Mouse (Mus musculus): ENCODE data around the gene Hist1h3d. TPM values are rescaled to one million over a fixed set of nuclear protein-coding genes. Genes with fewer than 3 reads are reported as not detected.
A peak's percentile ranks its signal among the peaks of the same experiment; 100 is the strongest.
"Not testable (repeated sequence)": the region's sequence is repeated elsewhere in the genome, so short reads cannot be mapped to it uniquely, and the experiment has no call there.

Hist1h3d gene
- polyA plus RNA-seq, 1 experiment from 2014 or later: 9.4 TPM

- Histone ChIP-seq H3K27ac (peak overlapping the region; percentile 99), H3K9ac (0 out of 2 replicates have a peak overlapping the region, but pooled peaks have one; percentile 8), H3K36me3 (no peaks in the 10 kb centered on the region), H3K9me3 (no peaks in the 10 kb centered on the region), H3K27me3 (no peaks in the 10 kb centered on the region), H3K4me3 (0 out of 2 replicates have a peak overlapping the region, but pooled peaks have one; percentile 4), H3K4me2 (peak overlapping the region; percentile 87), H3K4me1 (peaks cover 13% of the 10 kb centered on the region)
- 58% methylated on average over 3 of the region's 3 CpGs for WGBS
- ATAC-seq (ENCODE audit: borderline replicate concordance, extremely low read depth, low FRiP score, low TSS enrichment): no peak
Observed at GRCm38 (mm10) chr13:23556906-23557305, 18.7 kb upstream of the Hist1h3d start.

DNA sequence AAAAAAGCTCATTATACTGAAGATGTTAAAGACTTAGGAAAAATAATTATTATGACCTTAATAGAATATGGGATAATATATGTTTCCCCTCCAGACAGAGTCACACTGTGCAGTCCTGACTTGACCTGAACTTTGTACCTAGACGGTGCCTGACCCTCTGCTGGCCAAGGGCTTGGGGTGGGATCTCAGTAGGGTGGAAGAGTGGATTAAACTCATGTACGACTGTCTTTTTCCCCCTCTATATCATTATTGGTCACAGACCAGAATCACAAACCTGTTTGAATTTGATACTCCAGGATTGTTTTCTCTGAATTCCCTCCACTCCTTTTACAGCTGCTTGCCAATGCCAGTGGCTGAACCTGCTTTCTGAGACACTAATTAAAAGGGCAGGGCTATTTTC lies 14.9 kb upstream of the Hist1h3d start:
- H3K9me3 ChIP-seq; H3K27me3 ChIP-seq; H3K9ac ChIP-seq; ATAC-seq (ENCODE audit: borderline replicate concordance, extremely low read depth, low FRiP score, low TSS enrichment); H3K36me3 ChIP-seq: not testable (repeated sequence)
- peaks cover 10% of the 10 kb centered on the region; the same call in 1 of the 2 replicates for H3K4me1 ChIP-seq
- 10% methylated on average over 2 of the region's 2 CpGs for WGBS
- peak overlapping the region; percentile 10; the same call in 1 of the 2 replicates for H3K4me3 ChIP-seq
- peak overlapping the region; percentile 57; the same call in 1 of the 2 replicates for H3K27ac ChIP-seq
- peak overlapping the region; percentile 39 for H3K4me2 ChIP-seq

DNA sequence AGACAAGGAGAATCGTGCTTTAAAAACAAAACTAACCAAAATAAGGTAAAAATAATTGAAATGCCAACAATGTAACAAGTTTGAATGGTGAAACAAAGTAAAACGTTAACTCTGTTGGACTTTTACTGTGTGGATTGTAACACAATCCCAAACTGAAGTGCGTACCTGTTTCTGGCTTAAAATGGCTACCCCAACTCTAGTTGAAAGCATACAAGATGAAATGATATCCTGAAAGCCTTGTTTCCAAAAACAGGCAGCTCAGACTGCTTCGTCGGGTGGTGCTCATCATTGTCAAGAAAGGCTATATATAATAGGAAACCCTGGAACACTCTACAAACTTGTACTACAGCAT lies 14.1 kb upstream of the Hist1h3d start:
- peak overlapping the region; percentile 47; the same call in 1 of the 2 replicates for H3K9ac ChIP-seq
- not testable (repeated sequence) for ATAC-seq (ENCODE audit: borderline replicate concordance, extremely low read depth, low FRiP score, low TSS enrichment)

DNA sequence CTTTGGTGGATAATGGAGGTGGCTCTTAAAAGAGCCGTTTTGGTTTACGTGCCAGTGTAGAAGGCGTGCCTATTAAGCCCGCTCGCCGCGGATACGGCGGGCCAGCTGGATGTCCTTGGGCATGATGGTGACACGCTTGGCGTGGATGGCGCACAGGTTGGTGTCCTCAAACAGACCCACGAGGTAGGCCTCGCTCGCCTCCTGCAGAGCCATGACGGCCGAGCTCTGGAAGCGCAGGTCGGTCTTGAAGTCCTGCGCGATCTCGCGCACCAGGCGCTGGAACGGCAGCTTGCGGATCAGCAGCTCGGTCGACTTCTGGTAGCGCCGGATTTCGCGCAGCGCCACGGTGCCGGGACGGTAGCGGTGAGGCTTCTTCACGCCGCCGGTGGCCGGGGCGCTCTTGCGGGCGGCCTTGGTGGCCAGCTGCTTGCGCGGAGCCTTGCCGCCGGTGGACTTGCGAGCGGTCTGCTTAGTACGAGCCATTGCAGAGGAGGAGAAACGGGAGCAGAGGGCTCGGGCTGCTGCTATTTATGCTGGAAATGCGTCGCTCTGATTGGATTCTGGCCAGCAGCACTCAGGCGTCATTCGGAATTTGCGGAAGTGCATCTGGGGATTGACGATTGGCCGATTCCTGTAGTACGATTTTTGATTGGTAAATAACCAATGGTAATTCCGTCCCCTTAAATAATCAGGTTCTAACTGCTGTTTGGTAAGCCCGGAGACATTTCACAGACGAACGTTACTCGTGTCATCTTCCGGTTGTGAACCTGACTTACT lies 13.5 kb upstream of the Hist1h3d start, which contains the start of gene Hist1h3e:
Gene Hist1h3e, minus strand, starts transcription at position 487 of the 777 bp plus-strand sequence.
- H3K4me2 ChIP-seq: peak within 1 kb of the TSS; percentile 71
- peak; percentile 92 for ATAC-seq (ENCODE audit: borderline replicate concordance, extremely low read depth, low FRiP score, low TSS enrichment)
- H3K27me3 ChIP-seq, H3K36me3 ChIP-seq, H3K9me3 ChIP-seq, H3K4me1 ChIP-seq: not testable (repeated sequence)
- under 1% methylated on average over 56 of the region's 67 CpGs for WGBS
- peak within 1 kb of the TSS; percentile 98 for H3K27ac ChIP-seq
- H3K9ac ChIP-seq: peak within 1 kb of the TSS; percentile 47
- H3K4me3 ChIP-seq: peak within 1 kb of the TSS; percentile 43

More for the DNA sequence above, 14.1 kb upstream of the Hist1h3d start:
- H3K36me3 ChIP-seq, H3K27me3 ChIP-seq, H3K9me3 ChIP-seq: not testable (repeated sequence)
- peak overlapping the region; percentile 98 for H3K27ac ChIP-seq
- peak overlapping the region; percentile 71 for H3K4me2 ChIP-seq
- WGBS: 0% methylated on average over 2 of the region's 5 CpGs
- H3K4me3 ChIP-seq: peak overlapping the region; percentile 43
- peaks cover 10% of the 10 kb centered on the region; the same call in 1 of the 2 replicates for H3K4me1 ChIP-seq

DNA sequence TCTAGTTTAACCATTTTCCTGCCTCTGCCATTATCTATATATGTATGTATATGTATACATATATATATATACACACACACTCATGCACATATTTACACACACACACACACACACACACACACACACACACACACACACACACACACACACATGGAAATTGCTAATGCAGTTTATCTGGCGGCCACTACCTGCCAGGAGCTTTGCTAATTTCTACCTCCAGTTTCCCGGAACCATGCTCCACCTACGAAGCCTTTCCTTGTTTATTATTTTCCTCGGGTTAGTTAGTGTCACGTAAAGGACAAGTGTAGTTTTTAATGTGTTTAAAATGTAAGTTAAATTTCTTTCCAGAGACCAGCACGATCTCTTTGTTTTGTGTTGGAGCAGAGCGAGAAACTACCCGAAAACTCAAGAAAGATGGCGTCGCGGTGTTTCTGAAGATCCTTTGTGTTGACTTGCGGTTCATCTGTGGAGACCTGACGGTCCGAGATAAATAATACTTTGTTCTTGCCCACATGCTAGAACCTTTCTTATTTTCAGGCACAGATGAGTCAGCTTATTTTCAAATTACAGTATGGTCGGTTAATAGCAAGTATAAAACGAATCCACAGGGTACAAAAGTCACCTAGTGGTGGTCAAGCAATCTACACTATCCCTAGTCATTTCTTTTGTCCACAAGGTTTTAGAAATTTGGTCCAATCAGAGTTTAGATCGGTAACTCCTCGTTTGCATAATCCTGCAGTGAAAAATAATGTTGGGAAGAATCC lies 12.7 kb upstream of the Hist1h3d start:
- ATAC-seq (ENCODE audit: borderline replicate concordance, extremely low read depth, low FRiP score, low TSS enrichment): peak; percentile 66; the same call in 1 of the 2 replicates
- WGBS: 3% methylated on average over 18 of the region's 18 CpGs
- peak overlapping the region; percentile 39 for H3K9ac ChIP-seq
- H3K4me3 ChIP-seq: peak overlapping the region; percentile 43
- H3K4me2 ChIP-seq: peak overlapping the region; percentile 71
- no peaks in the 10 kb centered on the region for H3K9me3 ChIP-seq
- peak overlapping the region; percentile 98 for H3K27ac ChIP-seq
- no peaks in the 10 kb centered on the region for H3K27me3 ChIP-seq
- H3K4me1 ChIP-seq: peaks cover 7% of the 10 kb centered on the region; the same call in 1 of the 2 replicates
- no peaks in the 10 kb centered on the region for H3K36me3 ChIP-seq

- Histone ChIP-seq H3K9me3 (no peaks in the 10 kb centered on the region), H3K9ac (no peak overlapping the region), H3K27ac (peak overlapping the region; percentile 98), H3K4me1 (peaks cover 7% of the 10 kb centered on the region; the same call in 1 of the 2 replicates), H3K4me3 (no peak overlapping the region), H3K27me3 (no peaks in the 10 kb centered on the region), H3K4me2 (no peak overlapping the region), H3K36me3 (no peaks in the 10 kb centered on the region)
- 69% methylated on average over 2 of the region's 2 CpGs for WGBS
- no peak for ATAC-seq (ENCODE audit: borderline replicate concordance, extremely low read depth, low FRiP score, low TSS enrichment)
Observed at GRCm38 (mm10) chr13:23564482-23564881, 11.1 kb upstream of the Hist1h3d start.

DNA sequence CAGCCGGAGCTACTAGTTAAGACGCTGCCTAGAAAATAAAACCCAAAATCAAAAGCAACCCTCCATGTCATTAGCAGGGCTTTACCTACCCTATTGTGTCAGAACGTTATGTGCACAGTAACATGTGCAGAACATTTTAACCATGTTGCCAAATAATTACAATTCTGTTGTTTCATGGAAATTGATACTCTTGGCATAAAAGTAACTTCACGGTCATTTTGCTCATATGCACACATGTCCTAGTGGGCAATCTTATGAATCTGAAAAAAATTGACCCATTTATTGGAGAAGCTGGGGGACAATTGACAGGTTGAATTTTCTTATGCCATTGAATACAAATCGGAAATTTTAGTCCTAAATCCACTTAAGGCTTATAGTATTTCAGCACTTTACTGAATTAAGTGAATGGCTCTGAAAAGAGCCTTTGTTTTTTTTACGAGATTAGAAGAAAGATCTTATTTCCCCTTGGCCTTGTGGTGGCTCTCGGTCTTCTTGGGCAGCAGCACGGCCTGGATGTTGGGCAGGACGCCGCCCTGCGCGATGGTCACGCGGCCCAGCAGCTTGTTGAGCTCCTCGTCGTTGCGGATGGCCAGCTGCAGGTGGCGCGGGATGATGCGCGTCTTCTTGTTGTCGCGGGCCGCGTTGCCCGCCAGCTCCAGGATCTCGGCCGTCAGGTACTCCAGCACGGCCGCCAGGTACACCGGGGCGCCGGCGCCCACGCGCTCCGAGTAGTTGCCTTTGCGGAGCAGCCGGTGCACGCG lies 5.1 kb upstream of the Hist1h3d start:
- not testable (repeated sequence) for H3K4me1 ChIP-seq; H3K36me3 ChIP-seq; H3K9me3 ChIP-seq; ATAC-seq (ENCODE audit: borderline replicate concordance, extremely low read depth, low FRiP score, low TSS enrichment); H3K27me3 ChIP-seq
- peak overlapping the region; percentile 42 for H3K9ac ChIP-seq
- H3K4me3 ChIP-seq: peak overlapping the region; percentile 37
- under 1% methylated on average over 27 of the region's 41 CpGs for WGBS
- peak overlapping the region; percentile 98 for H3K27ac ChIP-seq
- H3K4me2 ChIP-seq: peak overlapping the region; percentile 57

- 0% methylated on average over 18 of the region's 18 CpGs for WGBS
- H3K9me3 ChIP-seq: no peaks in the 10 kb centered on the region
- ATAC-seq (ENCODE audit: borderline replicate concordance, extremely low read depth, low FRiP score, low TSS enrichment): peak; percentile 90
Observed at GRCm38 (mm10) chr13:23571022-23571503, 4.5 kb upstream of the Hist1h3d start, which contains the start of the genes Hist1h2ae and Hist1h2bg. Gene Hist1h2ae (minus strand): TSS chr13:23571220. Gene Hist1h2bg (plus strand): TSS chr13:23571396.

DNA sequence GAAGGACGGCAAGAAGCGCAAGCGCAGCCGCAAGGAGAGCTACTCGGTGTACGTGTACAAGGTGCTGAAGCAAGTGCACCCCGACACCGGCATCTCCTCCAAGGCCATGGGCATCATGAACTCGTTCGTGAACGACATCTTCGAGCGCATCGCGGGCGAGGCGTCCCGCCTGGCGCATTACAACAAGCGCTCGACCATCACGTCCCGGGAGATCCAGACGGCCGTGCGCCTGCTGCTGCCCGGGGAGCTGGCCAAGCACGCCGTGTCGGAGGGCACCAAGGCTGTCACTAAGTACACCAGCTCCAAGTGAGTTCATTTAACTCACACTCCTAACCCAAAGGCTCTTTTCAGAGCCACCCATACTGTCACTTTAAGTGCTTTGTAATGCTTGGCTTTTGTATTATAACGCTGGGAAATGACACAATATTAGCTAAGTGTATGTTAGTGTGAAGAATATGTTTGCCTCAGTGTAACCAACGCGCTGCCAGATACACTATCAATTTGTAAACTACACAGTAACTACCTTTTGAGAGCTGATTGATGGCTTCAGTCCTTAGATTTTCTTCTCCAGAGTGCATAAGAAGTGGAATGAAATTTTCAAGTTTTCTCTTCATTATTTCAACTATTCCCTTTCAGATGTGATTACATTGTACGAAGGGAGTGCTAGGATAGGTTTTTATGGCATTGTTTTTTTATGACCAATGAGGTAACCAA lies 3.9 kb upstream of the Hist1h3d start:
- Histone ChIP-seq H3K4me3 (peak overlapping the region; percentile 47), H3K4me2 (peak overlapping the region; percentile 67), H3K9ac (peak overlapping the region; percentile 63), H3K27ac (peak overlapping the region; percentile 98)
- not testable (repeated sequence) for H3K27me3 ChIP-seq; H3K4me1 ChIP-seq; H3K9me3 ChIP-seq; ATAC-seq (ENCODE audit: borderline replicate concordance, extremely low read depth, low FRiP score, low TSS enrichment); H3K36me3 ChIP-seq
- WGBS: 0% methylated on average over 17 of the region's 34 CpGs

More at GRCm38 (mm10) chr13:23571022-23571503, 4.5 kb upstream of the Hist1h3d start, which contains the start of the genes Hist1h2ae and Hist1h2bg:
- Histone ChIP-seq H3K4me3 (peak within 1 kb of the TSS; percentile 47), H3K27me3 (no peaks in the 10 kb centered on the region), H3K9ac (peak within 1 kb of the TSS; percentile 63), H3K27ac (peak within 1 kb of the TSS; percentile 98), H3K4me1 (peaks cover 4% of the 10 kb centered on the region; the same call in 1 of the 2 replicates), H3K36me3 (no peaks in the 10 kb centered on the region), H3K4me2 (peak within 1 kb of the TSS; percentile 67)

GRCm38 (mm10) chr13:23572218-23573033 lies 3.1 kb upstream of the Hist1h3d start:
- WGBS: 12% methylated on average over 2 of the region's 2 CpGs
- H3K27me3 ChIP-seq: no peaks in the 10 kb centered on the region
- peak overlapping the region; percentile 67 for H3K4me2 ChIP-seq
- H3K9me3 ChIP-seq: no peaks in the 10 kb centered on the region
- no peak for ATAC-seq (ENCODE audit: borderline replicate concordance, extremely low read depth, low FRiP score, low TSS enrichment)
- no peaks in the 10 kb centered on the region for H3K36me3 ChIP-seq
- peak overlapping the region; percentile 98 for H3K27ac ChIP-seq
- H3K9ac ChIP-seq: peak overlapping the region; percentile 63
- H3K4me3 ChIP-seq: peak overlapping the region; percentile 47
- peaks cover 14% of the 10 kb centered on the region for H3K4me1 ChIP-seq

Data from lung, embryonic 15.5 days (tissue).